Mouse (Mus musculus) left cerebral cortex, adult 8-10 months (tissue): Measurements from ENCODE around the gene Hltf. TPM values are rescaled to one million over a fixed set of nuclear protein-coding genes. Genes with fewer than 3 reads are reported as not detected.
"Not testable (repeated sequence)": the region's sequence is repeated elsewhere in the genome, so short reads cannot be mapped to it uniquely, and the experiment has no call there.

Source experiments
- DNase-seq, 2 experiments: peaks; one replicate each; pipeline ENCODE4 v3.0.0; 2022; ENCODE audit warnings: low spot score in 2 of 2
- total RNA-seq, 4 experiments: library from RNA; stranded (reverse); gene quantifications; 2 replicates each; pipeline ENCODE4 v1.2.4; 2022

Hltf gene
- total RNA-seq = 10 to 100 TPM; 17.6 to 20.8 (median 20.1) TPM

- DNase-seq = peak; percentile 92 to 96
Measured at GRCm38 (mm10) chr3:20057306-20058196, at the start of gene Hltf. Gene Hltf, plus strand, starts transcription at chr3:20057811.

GRCm38 (mm10) chr3:20010464-20010863, 47.1 kb upstream of the Hltf start:
- no peak for DNase-seq

- DNase-seq = not testable (repeated sequence)
Measured at GRCm38 (mm10) chr3:20010905-20011304, 46.7 kb upstream of the Hltf start.

GRCm38 (mm10) chr3:20014454-20014853, 43.2 kb upstream of the Hltf start:
- no peak for DNase-seq

GRCm38 (mm10) chr3:20018076-20018475, 39.5 kb upstream of the Hltf start:
- DNase-seq = no peak

GRCm38 (mm10) chr3:20023832-20024231, 33.8 kb upstream of the Hltf start:
- no peak for DNase-seq

GRCm38 (mm10) chr3:20026481-20026880, 31.1 kb upstream of the Hltf start:
- no peak for DNase-seq

- no peak for DNase-seq
Measured at GRCm38 (mm10) chr3:20026996-20027689, 30.5 kb upstream of the Hltf start.

GRCm38 (mm10) chr3:20027788-20028187, 29.8 kb upstream of the Hltf start:
- no peak for DNase-seq

- DNase-seq = no peak
Measured at GRCm38 (mm10) chr3:20028640-20029039, 29.0 kb upstream of the Hltf start.

- no peak for DNase-seq
Measured at GRCm38 (mm10) chr3:20030807-20031206, 26.8 kb upstream of the Hltf start.

GRCm38 (mm10) chr3:20033761-20034718, 23.6 kb upstream of the Hltf start:
- no peak for DNase-seq

- peak; percentile 75 to 85 for DNase-seq
Measured at GRCm38 (mm10) chr3:20034719-20035404, 22.7 kb upstream of the Hltf start, which contains the start of gene Hps3. Gene Hps3, minus strand, starts transcription at chr3:20035315.

- DNase-seq = no peak
Measured at GRCm38 (mm10) chr3:20036069-20036468, 21.5 kb upstream of the Hltf start.

- not testable (repeated sequence) for DNase-seq
Measured at GRCm38 (mm10) chr3:20041461-20041860, 16.1 kb upstream of the Hltf start.

- not testable (repeated sequence) for DNase-seq
Measured at GRCm38 (mm10) chr3:20044736-20045135, 12.9 kb upstream of the Hltf start.

- DNase-seq = no peak
Measured at GRCm38 (mm10) chr3:20058197-20058541, 558 bp downstream of the Hltf start.

GRCm38 (mm10) chr3:20076145-20077053, 18.8 kb downstream of the Hltf start:
- no peak for DNase-seq

- DNase-seq = no peak
Measured at GRCm38 (mm10) chr3:20082161-20082560, 24.6 kb downstream of the Hltf start.

GRCm38 (mm10) chr3:20103830-20104229, 46.2 kb downstream of the Hltf start:
- DNase-seq = no peak
